Mouse (Mus musculus) heart, postnatal 10 days (tissue): ENCODE data around the gene Ermap. TPM values are rescaled to one million over a fixed set of nuclear protein-coding genes. Genes with fewer than 3 reads are reported as not detected.

Experiments used
- DNase-seq, 2 experiments: peaks; one replicate each; pipeline ENCODE4 v3.0.0; 2021
- intact Hi-C: fragments of 180-260 bp; cut with DNase I; formaldehyde crosslinking; loops from one replicate; pipeline ENCODE4 v1.15.1; 2025
- total RNA-seq, 2 experiments: library from RNA; stranded (reverse); gene quantifications; 2 replicates each; pipeline ENCODE4 v1.2.3; 2021

The Ermap gene
- total RNA-seq = under 1 TPM in 1 of 2 experiments, not detected in 1; 0.12 TPM

DNA sequence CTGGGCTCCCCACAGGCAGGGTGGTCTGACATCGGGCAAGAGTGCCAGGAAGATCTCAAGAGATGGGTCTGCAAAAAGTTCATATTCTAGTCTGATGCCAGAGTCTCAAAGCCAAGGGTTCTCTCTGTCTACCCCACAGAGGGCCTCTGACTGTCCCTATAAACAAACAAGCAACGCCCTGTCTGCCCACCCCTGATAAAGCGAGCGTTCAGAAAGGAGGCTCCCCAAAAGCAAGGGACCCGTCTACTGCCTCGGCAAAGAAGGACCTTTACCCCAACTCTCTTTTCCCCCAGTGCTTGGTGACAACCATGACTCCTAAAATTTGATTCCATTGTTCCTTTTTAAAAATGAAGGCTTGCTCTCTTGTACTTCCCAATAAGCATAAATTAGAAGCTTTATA, at the start of gene Ermap:
TSS of gene Ermap (minus strand) at position 148 of the 400 bp plus-strand sequence.
- no peak for DNase-seq
- intact Hi-C loops = no loop called here

DNA sequence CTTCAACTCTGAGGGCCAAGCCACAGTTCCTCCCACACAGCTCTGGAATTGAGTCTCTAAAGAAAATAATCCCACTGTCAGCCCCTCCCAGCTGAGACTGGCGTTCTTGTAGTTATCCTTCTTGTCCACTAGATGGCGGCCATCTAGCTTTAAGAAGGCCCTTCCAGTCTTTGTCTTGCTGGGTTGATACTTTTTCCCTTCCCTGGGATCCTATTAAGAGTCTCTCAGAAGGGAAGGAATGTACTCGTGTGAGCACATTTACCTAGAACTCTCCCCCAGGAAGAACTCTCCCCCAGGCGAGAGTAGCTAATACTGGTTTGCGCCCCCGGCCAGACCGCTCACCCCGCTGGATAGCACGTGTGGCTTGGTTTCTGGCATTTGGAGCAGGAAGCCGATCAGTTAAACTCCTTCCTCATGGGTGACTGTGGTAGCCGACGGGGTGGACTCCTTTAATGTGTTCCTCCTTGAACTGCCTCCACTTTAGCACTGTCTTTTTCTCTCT, 49.4 kb upstream of the Ermap start:
- DNase-seq = peak; percentile 65 to 66
- intact Hi-C loops = loop anchor here (2.0 to 5.0 kb wide), 2 partner anchors 100 to 183 kb away; partner anchors contain the start of genes Ppcs and Zmynd12

DNA sequence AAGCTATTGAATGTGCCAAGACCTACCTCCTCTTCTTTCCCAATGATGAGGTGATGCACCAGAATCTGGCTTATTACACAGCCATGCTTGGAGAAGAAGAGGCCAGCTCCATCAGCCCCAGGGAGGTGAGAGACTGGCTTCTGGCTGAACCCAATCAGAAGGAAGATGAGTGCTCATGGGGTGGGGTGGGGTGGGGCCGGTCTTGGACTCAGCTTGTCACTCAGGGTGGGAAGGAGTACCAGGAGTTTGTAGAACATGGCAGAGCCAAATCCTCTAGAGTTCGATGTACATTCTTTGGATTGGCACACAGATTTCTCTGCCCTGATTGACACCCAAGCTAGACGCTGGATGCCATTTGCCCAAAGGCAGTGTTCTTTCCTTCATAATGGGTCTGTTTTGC, 48.9 kb upstream of the Ermap start:
- DNase-seq = no peak
- intact Hi-C loops = loop anchor here (2.0 to 5.0 kb wide), 2 partner anchors 100 to 184 kb away; partner anchors contain the start of genes Ppcs and Zmynd12

DNA sequence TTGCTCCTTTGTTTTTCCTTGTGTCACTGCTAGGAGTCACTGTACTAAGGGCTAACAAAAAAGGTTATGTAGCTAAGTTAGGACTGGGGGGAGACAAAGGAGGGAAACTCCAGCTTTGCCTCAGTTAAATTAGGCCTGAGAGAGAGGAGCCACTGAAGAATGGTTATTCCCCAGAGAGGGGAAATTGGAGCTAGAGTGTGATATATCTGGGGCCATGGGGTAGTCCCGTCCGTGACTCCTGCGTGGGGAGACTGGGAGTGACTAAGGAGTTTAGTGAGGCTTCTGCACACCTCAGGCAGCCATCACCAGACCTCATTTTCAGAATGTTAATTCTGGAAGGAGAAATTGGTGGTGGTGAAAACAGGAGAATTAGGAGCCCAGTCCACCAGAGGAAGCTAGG, 44.5 kb upstream of the Ermap start:
- intact Hi-C loops = no loop called here

DNA sequence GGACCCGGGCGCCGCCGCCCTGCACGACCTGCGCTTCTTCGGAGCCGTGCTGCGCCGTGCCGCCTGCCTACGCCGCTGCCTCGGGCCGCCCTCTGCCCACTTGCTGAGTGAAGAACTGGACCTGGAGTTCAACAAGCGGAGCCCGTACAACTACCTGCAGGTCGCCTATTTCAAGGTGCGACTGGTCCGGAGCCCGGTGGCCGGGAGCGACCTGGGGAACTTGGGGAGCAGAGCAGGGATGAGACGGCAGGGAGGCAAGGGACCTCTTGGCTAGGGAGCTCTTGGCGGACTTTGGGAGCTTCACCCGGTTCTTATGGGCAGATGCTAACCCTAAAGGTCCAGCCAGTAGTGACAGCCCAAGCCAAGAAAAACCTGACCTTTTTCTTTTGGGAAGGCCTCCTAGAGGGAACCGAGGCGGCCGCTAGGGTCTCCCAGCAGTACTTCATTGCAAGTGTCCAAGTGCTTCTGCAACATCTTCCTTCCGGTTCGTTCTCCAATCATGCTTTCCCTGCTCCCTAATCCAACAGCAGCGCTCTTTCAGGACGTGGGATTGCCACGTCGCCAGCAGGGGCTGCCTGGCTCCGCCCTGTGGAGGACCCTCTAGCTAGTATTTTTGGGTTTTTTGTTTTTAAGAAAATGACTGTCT, 43.6 kb upstream of the Ermap start:
- peak; percentile 64 to 66 for DNase-seq
- intact Hi-C loops = loop anchor here (2.0 kb wide), 1 partner anchor 55 kb away; no protein-coding TSS in a partner anchor

More for the DNA sequence above, 44.5 kb upstream of the Ermap start:
- no peak for DNase-seq

DNA sequence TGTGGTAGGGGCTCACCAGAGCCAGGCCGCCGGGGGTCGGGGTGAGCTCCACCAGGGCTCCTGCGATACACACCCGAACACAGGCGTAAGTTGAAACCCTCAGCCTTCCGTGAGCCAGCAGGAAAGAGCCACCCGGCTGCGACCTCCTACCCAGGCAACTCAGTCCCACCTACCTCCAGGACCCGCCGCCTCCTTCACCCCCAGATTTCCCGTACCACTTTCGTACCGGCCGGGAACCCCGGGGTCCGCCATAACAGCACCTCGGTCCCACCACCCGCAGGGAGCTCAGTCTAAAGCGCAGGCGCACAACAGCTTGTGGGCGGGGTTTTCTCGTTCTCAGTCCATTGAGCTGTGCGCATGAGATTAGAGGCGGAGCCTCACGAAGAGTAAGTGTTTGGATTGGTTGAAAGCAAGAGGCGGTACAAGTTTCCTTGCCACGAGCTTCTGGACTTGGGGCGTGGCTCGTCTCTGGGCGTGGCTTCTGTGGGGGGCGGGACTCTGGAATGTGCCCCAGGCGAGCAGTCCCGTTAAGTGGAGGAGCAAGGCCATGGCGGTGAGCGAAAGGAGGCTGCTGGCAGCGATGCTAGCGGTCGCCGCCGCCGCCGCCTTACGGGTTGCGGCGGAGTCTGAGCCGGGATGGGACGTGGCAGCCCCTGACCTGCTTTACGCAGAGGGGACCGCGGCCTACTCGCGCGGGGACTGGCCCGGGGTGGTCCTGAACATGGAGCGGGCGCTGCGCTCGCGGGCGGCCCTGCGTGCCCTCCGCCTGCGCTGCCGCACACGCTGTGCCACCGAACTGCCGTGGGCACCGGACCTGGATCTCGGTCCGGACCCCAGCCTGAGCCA, 42.8 kb upstream of the Ermap start, which contains the start of the genes AU022252 and P3h1:
TSS of gene AU022252 (minus strand) at position 303 of the 846 bp plus-strand sequence.
TSS of gene P3h1 (plus strand) at position 506 of the 846 bp plus-strand sequence.
- intact Hi-C loops = loop anchor here (2.0 kb wide), 1 partner anchor 54 kb away; no protein-coding TSS in a partner anchor
- DNase-seq = peak; percentile 100

DNA sequence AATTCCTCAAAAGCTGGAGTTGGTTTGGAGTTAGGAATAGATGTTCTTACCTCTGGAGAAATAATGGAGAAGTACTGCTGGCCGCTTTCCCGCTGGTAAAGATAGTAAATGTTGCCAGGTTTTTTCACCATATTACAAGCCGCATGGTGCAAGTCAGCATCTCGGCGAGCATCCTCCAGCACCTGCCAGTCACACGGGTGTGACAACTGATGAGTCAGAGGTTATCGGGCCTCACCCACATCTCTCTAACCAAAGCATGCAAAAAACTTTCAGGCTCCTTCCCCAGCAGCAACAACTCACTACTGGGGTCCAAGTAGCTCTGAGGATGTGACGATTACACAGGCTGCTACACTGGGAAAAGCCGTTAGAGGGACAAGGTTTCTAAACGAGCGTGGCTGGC, 36.9 kb upstream of the Ermap start:
- no peak for DNase-seq
- intact Hi-C loops = no loop called here

DNA sequence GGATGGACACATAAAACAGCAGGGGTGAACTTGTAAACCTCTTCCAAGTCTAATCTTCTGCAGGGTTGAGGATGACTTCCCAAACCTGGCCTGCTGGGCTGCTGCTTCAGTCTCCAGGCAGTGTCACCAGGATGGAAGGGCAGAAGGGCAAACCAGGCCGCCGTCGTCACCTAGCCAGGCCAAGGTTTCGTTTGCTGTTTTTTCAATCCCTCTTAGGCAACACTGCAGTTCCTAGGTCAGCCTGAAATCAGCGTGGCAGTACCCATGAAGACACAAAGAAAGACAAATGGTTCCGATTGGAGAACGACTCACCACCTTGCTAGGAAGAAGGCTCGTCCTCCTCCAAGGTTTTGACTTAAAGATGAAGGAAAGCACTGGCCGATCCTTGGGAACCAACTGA, 35.9 kb upstream of the Ermap start:
- intact Hi-C loops = no loop called here
- DNase-seq = no peak

DNA sequence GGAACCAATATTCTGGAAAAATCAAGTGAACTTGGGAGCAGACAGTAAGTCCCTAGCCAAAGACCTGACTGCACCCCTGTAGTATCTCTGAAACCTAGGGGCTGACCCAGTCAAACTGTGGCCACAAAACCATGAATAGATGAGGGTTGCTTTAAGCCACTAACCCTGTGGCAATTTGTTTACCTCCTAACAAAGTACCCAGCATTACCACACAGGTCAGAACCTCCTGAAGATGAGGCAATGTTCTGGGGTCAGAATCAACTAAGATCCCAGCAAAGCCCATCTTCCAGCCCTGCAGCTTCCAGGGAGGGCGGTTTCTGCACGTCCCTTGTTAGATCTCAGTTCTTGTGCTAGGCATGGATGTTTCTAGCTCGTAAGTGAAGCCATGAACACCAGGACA, 34.7 kb upstream of the Ermap start:
- no peak for DNase-seq
- intact Hi-C loops = no loop called here

DNA sequence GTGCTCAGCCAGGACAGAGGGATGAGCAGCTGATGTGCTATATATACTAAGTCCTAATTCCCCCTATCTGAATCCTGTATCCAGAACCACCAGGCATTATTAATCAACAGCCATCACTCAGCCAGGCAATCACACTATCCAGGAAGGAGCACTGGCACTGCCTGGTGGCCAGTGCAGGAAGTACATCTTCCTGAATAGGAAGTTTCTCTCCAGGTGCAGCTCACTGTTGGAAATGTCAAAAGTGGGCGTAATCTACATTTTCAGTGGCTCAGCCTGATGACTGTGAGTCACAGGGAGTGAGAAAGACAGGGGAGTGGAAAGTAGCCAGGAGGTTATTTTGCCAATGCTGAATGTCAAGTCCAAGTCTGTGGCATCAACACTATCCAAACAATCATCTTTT, 33.9 kb upstream of the Ermap start:
- intact Hi-C loops = loop anchor here (2.0 kb wide), 1 partner anchor 25 kb away; no protein-coding TSS in a partner anchor
- no peak for DNase-seq

- intact Hi-C loops = no loop called here
These were observed 28.4 kb upstream of the Ermap start, which contains the start of gene Tmem269 for GRCm38 (mm10) chr4:119218169-119218568. Gene Tmem269, minus strand, starts transcription at chr4:119218217.

GRCm38 (mm10) chr4:119216667-119217066, 26.9 kb upstream of the Ermap start:
- no peak for DNase-seq
- intact Hi-C loops = no loop called here

More at GRCm38 (mm10) chr4:119218169-119218568, 28.4 kb upstream of the Ermap start, which contains the start of gene Tmem269:
- no peak for DNase-seq

DNA sequence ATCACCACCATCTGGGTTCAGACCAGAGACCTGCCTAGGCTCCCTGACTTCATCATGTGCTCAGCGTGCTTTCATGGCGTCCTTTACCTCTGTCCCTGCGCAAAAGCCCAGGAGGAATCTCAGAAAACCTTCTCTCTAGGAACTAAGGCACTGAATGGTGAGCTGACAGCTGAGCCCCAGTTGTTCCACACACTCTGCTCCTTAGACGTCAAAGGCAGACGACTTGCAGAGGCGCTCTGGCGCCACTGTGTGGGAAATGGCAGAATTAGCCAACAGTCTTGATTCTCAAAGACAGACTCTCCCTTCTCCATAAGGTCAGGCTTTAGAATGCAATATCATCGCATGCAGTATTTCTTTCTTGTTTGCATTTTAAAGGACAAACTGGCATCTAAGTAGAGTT, 14.9 kb upstream of the Ermap start:
- peak; percentile 65 to 75 for DNase-seq
- intact Hi-C loops = loop anchor here (1.0 to 2.0 kb wide), 2 partner anchors 46 to 199 kb away; no protein-coding TSS in a partner anchor

DNA sequence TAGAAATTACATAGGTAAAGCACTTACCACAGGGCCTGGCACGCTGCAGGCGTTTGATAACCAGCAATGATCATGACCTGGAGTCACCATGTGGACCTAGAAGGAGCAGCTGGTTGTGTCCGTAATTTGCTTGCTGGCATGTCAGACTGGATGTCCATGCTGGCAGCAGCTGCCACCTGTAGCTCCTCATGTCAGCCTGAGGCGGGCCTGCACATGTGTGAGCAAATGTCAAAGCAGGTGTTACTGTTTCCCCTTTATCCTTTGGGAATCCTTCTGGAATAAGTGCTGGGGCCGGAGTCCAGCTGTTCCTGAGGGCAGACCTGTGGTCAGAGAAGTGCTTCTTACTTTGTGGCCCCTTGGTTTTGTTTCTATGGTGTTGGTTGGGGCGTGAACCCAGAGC, 8.3 kb upstream of the Ermap start:
- intact Hi-C loops = loop anchor here (2.0 kb wide), 1 partner anchor 25 kb away; no protein-coding TSS in a partner anchor
- no peak for DNase-seq

GRCm38 (mm10) chr4:119195582-119196320, 5.9 kb upstream of the Ermap start:
- intact Hi-C loops = loop anchor here (2.0 kb wide), 1 partner anchor 21 kb away; the partner anchor contains the start of gene Zfp691
- DNase-seq = no peak

- intact Hi-C loops = loop anchor here (2.0 kb wide), 1 partner anchor 20 kb away; the partner anchor contains the start of gene Zfp691
- peak; percentile 87 to 93 for DNase-seq
These were observed 5.2 kb upstream of the Ermap start, which contains the start of gene Svbp for GRCm38 (mm10) chr4:119194909-119195581. Gene Svbp, plus strand, starts transcription at chr4:119195306.

DNA sequence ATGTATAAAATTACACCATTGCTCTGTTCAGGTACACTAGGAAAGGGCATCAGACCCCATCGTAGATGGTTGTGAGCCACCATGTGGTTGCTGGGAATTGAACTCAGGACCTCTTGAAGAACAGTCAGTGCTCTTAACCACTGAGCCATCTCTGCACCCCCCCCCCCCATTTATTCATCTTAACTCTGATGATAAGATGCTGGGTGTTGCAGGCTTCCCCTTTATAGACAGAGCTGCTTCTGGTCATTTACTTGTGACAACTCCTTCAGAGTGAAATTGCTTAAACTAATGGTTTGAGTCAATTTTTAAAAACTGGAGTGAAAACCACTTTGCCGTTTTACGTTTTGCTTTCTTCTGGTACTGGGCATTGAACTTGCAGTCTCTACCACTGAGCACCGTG, 2.9 kb upstream of the Ermap start:
- intact Hi-C loops = no loop called here
- DNase-seq = no peak

GRCm38 (mm10) chr4:119191273-119191672, 1.5 kb upstream of the Ermap start:
- DNase-seq = no peak
- intact Hi-C loops = no loop called here

GRCm38 (mm10) chr4:119190618-119191017, 807 bp upstream of the Ermap start:
- no peak for DNase-seq
- intact Hi-C loops = no loop called here
